Mouse (Mus musculus) central nervous system, embryonic 14 days (tissue): Measurements from ENCODE around the gene Vmn1r235. TPM values are rescaled to one million over a fixed set of nuclear protein-coding genes. Genes with fewer than 3 reads are reported as not detected.

Experiments used
- polyA plus RNA-seq: library from polyadenylated mRNA; depleted of rRNA; stranded (reverse); fragments of >200 nt; gene quantifications from 2 replicates; pipeline ENCODE4 v1.2.3, GENCODE M21; 2012; rRNA removed

Vmn1r235 gene
- not detected in 2 replicates for polyA plus RNA-seq

DNA sequence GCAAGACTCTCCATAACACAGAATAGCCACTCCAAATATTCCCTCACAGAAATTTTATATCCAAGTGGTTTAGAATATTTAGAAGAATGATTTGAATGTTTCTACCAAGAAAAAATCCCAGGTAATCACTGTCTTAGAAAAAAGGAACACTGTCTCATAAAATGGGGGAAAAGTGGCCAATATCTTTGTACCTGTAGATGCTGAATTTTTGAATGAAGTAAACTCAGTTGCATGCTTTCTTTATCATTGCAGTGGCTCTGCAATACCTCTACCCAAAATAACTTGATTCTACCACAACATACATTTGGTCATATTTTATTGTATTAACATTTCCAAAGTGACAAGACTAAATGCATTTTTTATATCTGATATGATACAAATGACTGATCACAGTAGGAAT is at the start of gene Vmn1r235:
Gene Vmn1r235 (plus strand): TSS at position 301 of the 400 bp plus-strand sequence.

DNA sequence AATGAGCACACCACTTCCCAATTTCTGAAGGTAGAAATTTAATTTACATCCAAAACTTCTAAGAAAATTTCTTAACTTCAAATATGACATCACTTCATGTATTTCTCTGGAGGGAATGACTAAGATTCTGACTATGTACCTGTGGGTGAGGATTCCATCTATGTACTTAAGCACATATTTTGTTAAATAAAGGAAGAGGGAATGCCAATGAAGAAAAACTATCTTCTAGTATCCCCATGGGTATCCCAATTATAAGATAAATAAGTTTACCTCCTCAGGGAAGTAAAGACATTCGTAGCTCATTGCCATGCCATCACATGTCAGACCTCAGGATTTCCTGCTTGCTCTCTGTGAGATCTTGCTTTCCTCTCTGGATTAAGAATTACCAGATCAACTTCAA is 30.4 kb upstream of the Vmn1r235 start, which contains the start of gene Vmn1r234:
Gene Vmn1r234 (plus strand): TSS at position 301 of the 400 bp plus-strand sequence.

DNA sequence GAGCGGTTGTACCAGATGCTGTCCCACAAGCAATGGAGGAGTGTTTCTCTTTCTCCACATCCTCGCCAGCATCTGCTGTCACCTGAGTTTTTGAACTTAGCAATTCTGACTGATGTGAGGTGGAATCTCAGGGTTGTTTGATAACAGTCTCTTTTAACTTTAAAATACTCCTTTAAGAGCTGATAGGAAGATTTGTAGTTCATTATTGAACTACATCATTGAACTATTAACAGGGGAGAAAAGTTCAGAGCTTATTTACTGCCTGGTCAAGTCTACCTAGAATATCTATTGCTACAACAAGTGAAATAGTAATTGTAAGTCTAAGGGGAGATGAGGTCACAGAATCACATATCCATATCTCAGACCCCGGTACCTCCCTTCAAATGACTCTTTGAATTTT is 26.4 kb downstream of the Vmn1r235 start, which contains the start of gene Vmn1r236:
Gene Vmn1r236 (plus strand): TSS at position 301 of the 400 bp plus-strand sequence.

DNA sequence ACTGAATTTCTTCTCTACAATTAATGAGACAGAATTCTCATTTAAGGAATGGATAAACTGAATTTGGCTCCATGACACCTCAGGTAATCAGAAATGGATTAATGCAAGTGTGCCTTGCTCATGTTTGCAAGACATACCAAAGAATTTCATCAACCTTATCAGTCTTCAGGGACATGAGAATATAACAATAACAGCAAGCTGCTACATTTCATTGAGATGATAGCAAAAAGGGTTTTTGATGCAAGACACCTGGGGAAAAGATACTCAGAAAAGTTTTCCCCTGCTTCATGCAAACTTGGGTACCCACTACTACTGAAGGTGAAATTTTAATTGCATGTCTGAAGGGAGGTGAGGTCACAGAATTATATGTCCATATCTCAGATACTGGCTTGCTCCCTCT is 55.4 kb downstream of the Vmn1r235 start, which contains the start of gene Vmn1r237:
Gene Vmn1r237 (plus strand): TSS at position 301 of the 400 bp plus-strand sequence.

Other genes starting within 250 kb of the Vmn1r235 start
- gene Zfp160, start 247.5 kb upstream of the Vmn1r235 start, polyA plus RNA-seq: 23.9 and 24.0 TPM in 2 replicates
- not detected in 2 replicates for gene Vmn1r234, start 30.3 kb upstream of the Vmn1r235 start, polyA plus RNA-seq
- gene Vmn1r236, start 26.5 kb downstream of the Vmn1r235 start, polyA plus RNA-seq: not detected in 2 replicates
- gene Vmn1r237, start 55.5 kb downstream of the Vmn1r235 start, polyA plus RNA-seq: not detected in 2 replicates
- 2.5 and 2.7 TPM in 2 replicates for gene Zfp677, start 127.3 kb downstream of the Vmn1r235 start, polyA plus RNA-seq
- 2.2 and 2.5 TPM in 2 replicates for gene Zfp54, start 166.8 kb downstream of the Vmn1r235 start, polyA plus RNA-seq
- gene Zfp51, start 194.0 kb downstream of the Vmn1r235 start, polyA plus RNA-seq: 6.2 and 6.4 TPM in 2 replicates
- 4.7 and 4.9 TPM in 2 replicates for gene Zfp53, start 232.6 kb downstream of the Vmn1r235 start, polyA plus RNA-seq